Mouse (Mus musculus): ENCODE results near the gene Mgrn1.
A peak's percentile ranks its signal among the peaks of the same experiment; 100 is the strongest.

Gene Mgrn1

GRCm38 (mm10) chr16:4909745-4910144, 23.7 kb downstream of the Mgrn1 start:
- DNase-seq: no peak

GRCm38 (mm10) chr16:4910758-4911157, 24.7 kb downstream of the Mgrn1 start:
- no peak for DNase-seq

- no peak for DNase-seq
Measured at GRCm38 (mm10) chr16:4912074-4912648, 26.1 kb downstream of the Mgrn1 start.

- no peak for DNase-seq
Measured at GRCm38 (mm10) chr16:4912907-4913782, 27.1 kb downstream of the Mgrn1 start.

GRCm38 (mm10) chr16:4913783-4914735, 28.0 kb downstream of the Mgrn1 start:
- peak; percentile 70 for DNase-seq

GRCm38 (mm10) chr16:4915931-4916330, 29.9 kb downstream of the Mgrn1 start:
- no peak for DNase-seq

- DNase-seq: no peak
Measured at GRCm38 (mm10) chr16:4916608-4917007, 30.6 kb downstream of the Mgrn1 start.

- DNase-seq: no peak
Measured at GRCm38 (mm10) chr16:4920556-4920955, 34.5 kb downstream of the Mgrn1 start.

- no peak for DNase-seq
Measured at GRCm38 (mm10) chr16:4922481-4922880, 36.4 kb downstream of the Mgrn1 start.

GRCm38 (mm10) chr16:4923996-4924395, 37.9 kb downstream of the Mgrn1 start:
- DNase-seq: no peak

- no peak for DNase-seq
Measured at GRCm38 (mm10) chr16:4927967-4928366, 41.9 kb downstream of the Mgrn1 start.

- no peak for DNase-seq
Measured at GRCm38 (mm10) chr16:4928474-4928873, 42.4 kb downstream of the Mgrn1 start.

GRCm38 (mm10) chr16:4932429-4932828, 46.4 kb downstream of the Mgrn1 start:
- DNase-seq: no peak

GRCm38 (mm10) chr16:4935430-4935829, 49.4 kb downstream of the Mgrn1 start:
- no peak for DNase-seq

- no peak for DNase-seq
Measured at GRCm38 (mm10) chr16:4935931-4936703, 50.1 kb downstream of the Mgrn1 start.

- DNase-seq: no peak
Measured at GRCm38 (mm10) chr16:4937351-4938190, 51.5 kb downstream of the Mgrn1 start.

GRCm38 (mm10) chr16:4938461-4938860, 52.4 kb downstream of the Mgrn1 start, which contains the start of gene Nudt16l1:
TSS of gene Nudt16l1 (plus strand) at chr16:4938761.
- no peak for DNase-seq

GRCm38 (mm10) chr16:4938989-4939388, 52.9 kb downstream of the Mgrn1 start:
- DNase-seq: peak; percentile 94

GRCm38 (mm10) chr16:4939412-4939811, 53.4 kb downstream of the Mgrn1 start:
- peak; percentile 48 for DNase-seq

- DNase-seq: no peak
Measured at GRCm38 (mm10) chr16:4940311-4940850, 54.3 kb downstream of the Mgrn1 start.

GRCm38 (mm10) chr16:4941016-4941415, 55.0 kb downstream of the Mgrn1 start:
- DNase-seq: no peak

Measured in liver (tissue).